Mouse (Mus musculus): ENCODE measurements around the gene Gad2. TPM values are rescaled to one million over a fixed set of nuclear protein-coding genes. Genes with fewer than 3 reads are reported as not detected.

Gad2 gene
- total and polyA plus RNA-seq, 3 experiments = 0.04 TPM; not detected in 2

DNA sequence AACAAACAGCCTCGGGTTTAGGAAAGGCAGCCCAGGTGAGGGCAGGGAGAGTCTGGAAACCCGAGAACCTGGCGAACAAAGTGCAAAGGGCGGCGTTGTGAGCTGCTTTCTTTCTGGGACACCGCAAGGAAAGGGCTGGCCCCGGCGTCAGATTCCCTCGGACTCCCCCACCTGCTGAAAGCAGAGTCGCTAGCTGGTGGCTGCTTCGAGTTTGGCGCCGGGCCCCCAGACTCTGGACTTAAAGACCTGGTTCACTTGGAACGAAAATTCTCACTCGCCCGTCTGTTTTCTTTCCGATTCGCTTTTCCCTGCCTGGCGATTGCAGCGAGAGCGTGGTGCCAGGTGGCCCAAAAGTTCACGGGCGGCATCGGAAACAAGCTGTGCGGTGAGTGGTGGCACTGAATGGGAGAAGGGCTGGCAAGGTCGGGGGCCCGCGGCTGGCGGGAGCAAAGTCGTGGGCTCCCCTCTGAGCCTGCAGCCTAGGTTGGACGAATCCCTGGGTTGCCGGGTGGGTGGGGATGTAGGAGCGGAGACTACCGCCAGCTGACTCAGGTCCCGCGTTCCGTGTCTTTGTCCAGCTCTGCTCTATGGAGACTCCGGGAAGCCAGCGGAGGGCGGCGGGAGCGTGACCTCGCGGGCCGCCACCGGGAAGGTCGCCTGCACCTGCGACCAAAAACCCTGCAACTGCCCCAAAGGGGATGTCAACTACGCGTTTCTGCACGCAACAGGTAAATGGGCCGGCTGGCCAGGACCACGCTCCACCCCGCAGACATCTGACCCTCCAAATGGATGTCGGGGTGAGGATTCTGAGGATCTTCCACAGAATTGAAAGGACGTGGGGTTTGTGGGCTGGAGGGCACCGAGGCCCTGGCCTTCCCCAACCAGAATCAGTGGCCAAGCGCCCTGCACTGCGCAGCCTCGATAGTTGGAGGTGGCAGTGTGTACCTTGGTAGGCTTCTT lies 1.4 kb downstream of the Gad2 start:
- DNase-seq (ENCODE audit: extremely low read depth) = no peak
- no peak overlapping the region for H3K9ac ChIP-seq (ENCODE audit: insufficient read depth, low read depth)
- H3K27me3 ChIP-seq (replicated peaks) = no peaks in the 10 kb centered on the region
- in situ Hi-C loops (cut with MboI; ENCODE audit: low pct_ligation_motif_present, low pct_unique_long_range_greater_than_20kb, low sequenced_read_pairs) (no loop called here), dilution Hi-C loops (cut with MboI; ENCODE audit: extremely low pct_ligation_motif_present, extremely low pct_unique_long_range_greater_than_20kb, low sequenced_read_pairs) (no loop called here)
- no peaks in the 10 kb centered on the region for H3K36me3 ChIP-seq (replicated peaks in 1 of 2; ENCODE audit: control insufficient read depth in 1 of 2, insufficient read depth in 1 of 2, low read length in 1 of 2)
- no peak for TF ChIP-seq USF1 (IDR thresholded peaks at IDR 0.05; ENCODE audit: low read depth, low read length)
- TF ChIP-seq IRF4 (IDR thresholded peaks at IDR 0.05; ENCODE audit: low read depth, low read length) = no peak
- no peak for TF ChIP-seq POLR2A (IDR thresholded peaks at IDR 0.05; ENCODE audit: low read depth, low read length)
- H3K9me3 ChIP-seq (replicated peaks; ENCODE audit: low read length) = peaks cover 11% of the 10 kb centered on the region
- no peaks in the 10 kb centered on the region for H3K79me2 ChIP-seq (replicated peaks; ENCODE audit: control insufficient read depth, extremely low read depth, insufficient read depth, poor library complexity, severe bottlenecking)
- no peak overlapping the region for H3K27ac ChIP-seq (ENCODE audit: insufficient read depth, low read depth)
- no peak overlapping the region for H3K4me2 ChIP-seq (ENCODE audit: insufficient read depth, low read depth, poor library complexity, severe bottlenecking)
- no peak overlapping the region for H3K4me3 ChIP-seq (replicated peaks in 1 of 3; ENCODE audit: low read depth in 2 of 3, low read length in 2 of 3, poor library complexity in 1 of 3)
- H3K4me1 ChIP-seq (ENCODE audit: control insufficient read depth in 1 of 2, insufficient read depth in 2 of 2) = no peaks in the 10 kb centered on the region

GRCm38 (mm10) chr2:22624188-22624975 lies 2.4 kb downstream of the Gad2 start:
- H3K79me2 ChIP-seq (replicated peaks; ENCODE audit: control insufficient read depth, extremely low read depth, insufficient read depth, poor library complexity, severe bottlenecking) = no peaks in the 10 kb centered on the region
- no peak overlapping the region for H3K4me2 ChIP-seq (ENCODE audit: insufficient read depth, low read depth, poor library complexity, severe bottlenecking)
- H3K36me3 ChIP-seq (replicated peaks in 1 of 2; ENCODE audit: control insufficient read depth in 1 of 2, insufficient read depth in 1 of 2, low read length in 1 of 2) = no peaks in the 10 kb centered on the region
- H3K4me3 ChIP-seq (replicated peaks in 1 of 3; ENCODE audit: low read depth in 2 of 3, low read length in 2 of 3, poor library complexity in 1 of 3) = no peak overlapping the region
- peaks cover 11% of the 10 kb centered on the region for H3K9me3 ChIP-seq (replicated peaks; ENCODE audit: low read length)
- no peaks in the 10 kb centered on the region for H3K27me3 ChIP-seq (replicated peaks)
- TF ChIP-seq CHD2 (IDR thresholded peaks at IDR 0.05; ENCODE audit: low read length) = no peak
- no peak for TF ChIP-seq ZMIZ1 (IDR thresholded peaks at IDR 0.05; ENCODE audit: low read depth, low read length)
- DNase-seq (ENCODE audit: extremely low read depth) = no peak
- dilution Hi-C loops (cut with MboI; ENCODE audit: extremely low pct_ligation_motif_present, extremely low pct_unique_long_range_greater_than_20kb, low sequenced_read_pairs) = no loop called here
- no peak overlapping the region for H3K27ac ChIP-seq (ENCODE audit: insufficient read depth, low read depth)
- no peak overlapping the region for H3K9ac ChIP-seq (ENCODE audit: insufficient read depth, low read depth)
- no peaks in the 10 kb centered on the region for H3K4me1 ChIP-seq (ENCODE audit: control insufficient read depth in 1 of 2, insufficient read depth in 2 of 2)
- in situ Hi-C loops (cut with MboI; ENCODE audit: low pct_ligation_motif_present, low pct_unique_long_range_greater_than_20kb, low sequenced_read_pairs) = no loop called here

DNA sequence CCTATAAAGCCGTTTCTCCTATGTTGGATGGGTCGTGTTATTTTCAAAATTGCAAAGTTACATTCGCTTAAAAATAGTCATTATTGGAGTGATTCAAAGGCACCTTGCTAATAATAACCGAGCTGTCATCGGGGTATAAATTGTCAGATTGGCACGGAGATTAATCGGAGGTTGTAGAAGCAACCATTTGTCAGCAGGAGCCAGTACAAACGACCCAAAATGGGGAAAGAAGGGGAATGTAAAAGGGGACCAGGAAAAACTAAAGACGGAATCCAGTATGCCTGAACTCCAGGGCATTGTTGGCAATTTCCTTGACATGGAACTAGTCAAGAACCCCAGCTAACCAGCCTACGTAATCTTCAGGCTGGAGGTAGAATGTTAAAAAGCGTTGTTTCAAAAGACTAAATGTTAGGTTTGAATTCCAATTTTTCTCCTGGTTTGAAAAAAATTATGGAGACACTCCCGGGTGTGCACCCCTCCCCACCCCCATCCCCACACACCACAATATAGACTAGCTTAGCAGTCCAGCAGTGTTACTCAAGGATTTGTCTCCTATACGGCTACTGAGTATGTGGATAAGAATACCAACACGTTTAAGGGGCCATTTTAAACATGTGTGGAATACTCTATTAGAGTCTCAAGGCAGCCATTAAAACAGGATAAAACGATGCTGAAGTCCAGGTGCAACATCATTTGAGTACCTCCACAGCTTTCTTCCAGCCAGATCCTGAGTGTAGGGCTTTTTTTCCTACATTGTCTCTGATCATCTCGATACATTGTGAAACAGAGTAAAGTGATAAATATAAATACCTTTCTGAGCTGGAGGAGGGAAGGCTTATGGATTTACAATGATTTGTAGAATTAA lies 3.3 kb downstream of the Gad2 start:
- in situ Hi-C loops (cut with MboI; ENCODE audit: low pct_ligation_motif_present, low pct_unique_long_range_greater_than_20kb, low sequenced_read_pairs) = no loop called here
- Histone ChIP-seq H3K27me3 (replicated peaks) (no peaks in the 10 kb centered on the region), H3K4me1 (ENCODE audit: control insufficient read depth in 1 of 2, insufficient read depth in 2 of 2) (no peaks in the 10 kb centered on the region), H3K4me2 (ENCODE audit: insufficient read depth, low read depth, poor library complexity, severe bottlenecking) (no peak overlapping the region), H3K9me3 (replicated peaks; ENCODE audit: low read length) (peaks cover 11% of the 10 kb centered on the region), H3K9ac (ENCODE audit: insufficient read depth, low read depth) (no peak overlapping the region), H3K36me3 (replicated peaks in 1 of 2; ENCODE audit: control insufficient read depth in 1 of 2, insufficient read depth in 1 of 2, low read length in 1 of 2) (no peaks in the 10 kb centered on the region), H3K27ac (ENCODE audit: insufficient read depth, low read depth) (no peak overlapping the region), H3K79me2 (replicated peaks; ENCODE audit: control insufficient read depth, extremely low read depth, insufficient read depth, poor library complexity, severe bottlenecking) (no peaks in the 10 kb centered on the region), H3K4me3 (replicated peaks in 1 of 3; ENCODE audit: low read depth in 2 of 3, low read length in 2 of 3, poor library complexity in 1 of 3) (no peak overlapping the region)
- DNase-seq (ENCODE audit: extremely low read depth) = no peak
- TF ChIP-seq MAZ (IDR thresholded peaks at IDR 0.05; ENCODE audit: low read depth, low read length) (no peak), SIN3A (IDR thresholded peaks at IDR 0.05; ENCODE audit: low read length) (no peak), JUN (IDR thresholded peaks at IDR 0.05; ENCODE audit: insufficient read depth, low read depth, low read length) (no peak), CTCF (conservative IDR thresholded peaks at IDR 0.05 in 1 of 2, IDR thresholded peaks at IDR 0.05 in 1 of 2; ENCODE audit: low read depth in 2 of 2, low read length in 2 of 2) (no peak), MXI1 (IDR thresholded peaks at IDR 0.05; ENCODE audit: low read depth, low read length) (no peak), BHLHE40 (IDR thresholded peaks at IDR 0.05; ENCODE audit: low read depth, low read length) (no peak), PAX5 (IDR thresholded peaks at IDR 0.05; ENCODE audit: low read length) (no peak), CHD2 (IDR thresholded peaks at IDR 0.05; ENCODE audit: low read length) (no peak), EP300 (IDR thresholded peaks at IDR 0.05; ENCODE audit: low read length) (no peak)
- dilution Hi-C loops (cut with MboI; ENCODE audit: extremely low pct_ligation_motif_present, extremely low pct_unique_long_range_greater_than_20kb, low sequenced_read_pairs) = no loop called here

All from CH12.LX (cell line).